Mouse (Mus musculus) frontal cortex, postnatal 25 days (tissue): ENCODE measurements around the gene LTO1.
"Not testable (repeated sequence)": the region's sequence is repeated elsewhere in the genome, so short reads cannot be mapped to it uniquely, and the experiment has no call there.

Source experiments
- DNase-seq, 2 experiments: peaks; one replicate each; pipeline ENCODE4 v3.0.0; 2022; ENCODE audit warnings: low spot score in 2 of 2

Gene LTO1

GRCm38 (mm10) chr7:144914948-144915750 is at the start of gene LTO1:
LTO1 (plus strand) TSS chr7:144915100.
- DNase-seq: peak; percentile 75 to 85

GRCm38 (mm10) chr7:144867161-144867560 is 47.7 kb upstream of the LTO1 start:
- DNase-seq: no peak

- no peak for DNase-seq
Observed at GRCm38 (mm10) chr7:144867602-144868001, 47.3 kb upstream of the LTO1 start.

GRCm38 (mm10) chr7:144872420-144872819 is 42.5 kb upstream of the LTO1 start:
- DNase-seq: no peak

GRCm38 (mm10) chr7:144873160-144873559 is 41.7 kb upstream of the LTO1 start:
- no peak for DNase-seq

- no peak for DNase-seq
Observed at GRCm38 (mm10) chr7:144874226-144874625, 40.7 kb upstream of the LTO1 start.

- no peak for DNase-seq
Observed at GRCm38 (mm10) chr7:144878401-144878800, 36.5 kb upstream of the LTO1 start.

- no peak for DNase-seq
Observed at GRCm38 (mm10) chr7:144883106-144883505, 31.8 kb upstream of the LTO1 start.

GRCm38 (mm10) chr7:144887672-144888071 is 27.2 kb upstream of the LTO1 start:
- DNase-seq: no peak

- DNase-seq: no peak
Observed at GRCm38 (mm10) chr7:144888564-144889299, 26.2 kb upstream of the LTO1 start.

GRCm38 (mm10) chr7:144890661-144891060 is 24.2 kb upstream of the LTO1 start:
- not testable (repeated sequence) for DNase-seq

GRCm38 (mm10) chr7:144891863-144892262 is 23.0 kb upstream of the LTO1 start:
- DNase-seq: no peak

- DNase-seq: no peak
Observed at GRCm38 (mm10) chr7:144892322-144892721, 22.6 kb upstream of the LTO1 start.

GRCm38 (mm10) chr7:144894191-144894590 is 20.7 kb upstream of the LTO1 start:
- DNase-seq: no peak

- no peak for DNase-seq
Observed at GRCm38 (mm10) chr7:144894706-144895105, 20.2 kb upstream of the LTO1 start.

GRCm38 (mm10) chr7:144895305-144896111 is 19.4 kb upstream of the LTO1 start:
- DNase-seq: peak; percentile 45

- no peak for DNase-seq
Observed at GRCm38 (mm10) chr7:144896294-144897218, 18.3 kb upstream of the LTO1 start, which contains the start of gene Fgf15. Fgf15 (plus strand) TSS chr7:144896531.

- no peak for DNase-seq
Observed at GRCm38 (mm10) chr7:144898506-144898905, 16.4 kb upstream of the LTO1 start.

GRCm38 (mm10) chr7:144905514-144905913 is 9.4 kb upstream of the LTO1 start:
- DNase-seq: not testable (repeated sequence)

GRCm38 (mm10) chr7:144906708-144907397 is 8.0 kb upstream of the LTO1 start:
- DNase-seq: peak; percentile 48 to 50
